Mouse (Mus musculus) megakaryocyte-erythroid progenitor cell, adult 5-6 weeks (primary cell): ENCODE measurements around the gene Crybb1. TPM values are rescaled to one million over a fixed set of nuclear protein-coding genes. Genes with fewer than 3 reads are reported as not detected.

Experiments
- ATAC-seq: replicated peaks from 2 replicates; pipeline ENCODE4 v1.8.0; 2016; ENCODE audit warnings: mild to moderate bottlenecking, inconsistent platforms; ENCODE audit not compliant: severe bottlenecking, poor library complexity, low FRiP score, low TSS enrichment
- total RNA-seq, 2 experiments: library from RNA; stranded (forward) in 1 of 2; stranded (reverse) in 1 of 2; fragments of 200-1000, 215-1000 nt in 1 of 2; fragments of >200 nt in 1 of 2; fragmentation: Nextera tagmentation in 1 of 2; gene quantifications; 2 replicates each; pipeline ENCODE4 v1.2.3; 2014 to 2017

The Crybb1 gene
- total RNA-seq, 2 experiments from 2014 or later: not detected

DNA sequence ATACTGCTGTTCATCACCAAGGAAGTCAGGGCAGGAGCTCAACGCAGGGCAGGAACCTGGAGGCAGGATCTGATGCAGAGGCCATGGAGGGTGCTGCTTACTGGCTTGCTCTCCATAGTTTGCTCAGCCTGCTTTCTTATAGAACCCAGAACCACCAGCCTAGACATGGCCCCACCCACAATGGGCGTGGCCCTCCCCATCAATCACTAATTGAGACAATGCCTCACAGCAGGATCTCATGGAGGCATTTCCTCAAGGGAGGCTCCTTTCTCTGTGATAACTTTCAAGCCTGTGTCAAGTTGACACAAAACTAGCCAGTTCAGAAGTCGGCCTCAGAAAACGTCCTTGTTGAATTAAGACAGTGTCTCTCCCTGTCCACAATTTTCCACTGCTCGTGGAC is 19.8 kb upstream of the Crybb1 start:
- no peak for ATAC-seq

GRCm38 (mm10) chr5:112236631-112237030 is 19.0 kb upstream of the Crybb1 start:
- ATAC-seq: no peak

DNA sequence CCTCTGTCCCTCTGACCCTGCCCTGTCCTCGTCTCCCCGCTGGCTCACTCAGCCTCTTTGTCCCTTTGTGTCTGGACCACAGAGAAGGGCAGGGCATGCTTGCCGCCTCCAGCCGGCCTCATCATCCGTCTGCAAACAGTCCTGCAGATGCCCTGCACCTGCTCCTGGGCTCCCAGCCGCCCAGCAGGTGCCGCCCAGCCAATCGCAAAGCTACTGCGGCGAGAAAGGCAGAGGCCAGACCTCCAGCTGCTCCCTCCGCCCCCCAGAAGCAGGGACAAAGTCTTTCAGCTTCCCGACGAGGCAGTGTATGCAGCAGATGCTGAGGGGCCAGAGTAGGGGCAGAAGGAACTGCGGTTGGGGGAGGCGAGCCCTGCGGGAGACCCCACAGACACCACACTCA is 18.2 kb upstream of the Crybb1 start:
- ATAC-seq: no peak

GRCm38 (mm10) chr5:112237866-112238570 is 17.6 kb upstream of the Crybb1 start:
- no peak for ATAC-seq

- no peak for ATAC-seq
Observed at GRCm38 (mm10) chr5:112238781-112239482, 16.7 kb upstream of the Crybb1 start.

- ATAC-seq: peak; percentile 51
Observed at GRCm38 (mm10) chr5:112240761-112241160, 14.9 kb upstream of the Crybb1 start.

GRCm38 (mm10) chr5:112241849-112242248 is 13.8 kb upstream of the Crybb1 start:
- ATAC-seq: no peak

DNA sequence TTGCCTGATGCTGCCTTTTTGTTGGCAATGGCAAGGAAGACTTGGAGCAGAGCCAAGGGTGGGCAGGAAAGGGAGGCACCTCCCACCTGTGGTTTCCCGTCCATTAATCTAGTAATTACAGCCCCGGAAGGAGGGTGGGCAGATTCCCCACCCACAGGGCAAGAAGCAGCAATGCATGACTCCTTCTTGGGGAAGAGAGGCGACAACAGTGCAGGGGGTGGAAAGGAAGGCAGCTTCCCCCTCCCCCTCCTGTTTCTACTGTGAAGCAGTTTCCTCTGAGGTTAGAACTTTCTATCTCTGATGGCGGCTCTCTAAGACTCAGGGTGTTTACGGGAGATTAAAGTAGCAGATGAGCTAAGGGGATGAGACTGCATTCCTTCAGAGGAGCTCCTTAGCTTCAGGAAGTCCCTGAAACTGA is 13.2 kb upstream of the Crybb1 start:
- peak; percentile 68 for ATAC-seq

DNA sequence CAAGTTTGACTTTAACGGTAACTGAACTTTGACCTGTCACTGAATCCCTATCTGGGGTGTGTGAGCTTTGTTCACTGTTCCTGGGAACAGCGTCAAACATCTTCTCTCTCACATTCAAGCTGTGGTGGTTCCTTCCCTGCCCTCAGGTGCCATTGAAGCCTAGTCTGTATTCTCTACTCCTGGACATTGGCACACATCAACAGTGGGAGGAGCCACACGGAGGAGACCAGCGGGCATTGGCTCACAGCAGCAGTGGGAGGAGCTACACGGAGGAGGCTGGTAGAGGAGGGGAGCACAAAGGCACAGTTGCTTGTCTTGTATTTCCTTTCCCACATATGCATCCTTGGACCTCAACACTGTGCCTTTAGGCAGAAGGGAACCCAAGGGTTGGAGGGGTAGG is 12.6 kb upstream of the Crybb1 start:
- no peak for ATAC-seq

DNA sequence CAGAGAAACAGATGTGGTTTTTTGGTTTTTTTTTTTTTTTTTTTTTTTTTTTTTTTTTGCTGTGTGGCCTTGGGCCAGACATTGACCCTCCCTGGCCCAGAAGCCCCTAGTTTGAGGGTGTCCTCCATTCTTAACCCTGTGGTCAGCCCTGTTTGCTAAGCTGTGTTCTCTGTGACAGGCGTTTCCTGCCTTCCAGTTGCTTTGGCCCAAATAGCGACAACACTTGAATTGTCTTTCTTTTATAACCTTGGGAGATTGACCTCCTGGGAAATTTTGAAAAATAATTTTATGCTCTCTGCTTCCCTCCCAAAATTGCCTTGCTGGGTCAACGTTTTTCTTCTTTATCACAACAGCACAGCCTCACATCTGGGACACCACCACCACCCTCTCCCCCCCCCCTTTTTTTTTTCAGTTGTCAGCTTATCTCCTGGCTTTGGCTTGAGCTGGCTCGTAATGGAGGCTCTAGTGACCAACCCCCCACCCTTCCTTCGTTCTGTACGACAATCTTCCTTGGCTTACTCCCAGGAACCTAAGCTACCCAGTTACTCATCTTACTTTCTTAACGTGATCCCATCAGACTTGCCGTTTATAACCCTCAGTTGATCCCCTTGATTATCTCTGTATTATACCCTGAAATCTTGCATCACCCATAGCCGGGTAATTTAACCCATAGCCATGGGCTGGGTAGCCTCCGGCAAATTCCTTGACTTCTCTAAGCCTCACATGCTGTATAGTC is 11.9 kb upstream of the Crybb1 start:
- peak; percentile 46 for ATAC-seq

DNA sequence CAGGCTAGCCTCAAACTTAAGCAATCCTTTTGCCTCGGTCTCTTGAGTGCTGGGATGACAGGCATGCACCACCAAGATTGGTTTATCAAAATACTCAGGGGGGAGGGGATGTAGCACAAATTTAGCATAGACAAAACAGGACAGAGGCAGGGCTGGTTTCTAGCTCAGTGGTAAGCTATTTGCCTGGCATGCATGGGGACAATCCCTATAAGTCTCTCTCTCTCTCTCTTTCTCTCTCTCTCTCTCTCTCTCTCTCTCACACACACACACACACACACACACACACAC is 11.4 kb upstream of the Crybb1 start:
- no peak; the same call in 1 of the 2 replicates for ATAC-seq

DNA sequence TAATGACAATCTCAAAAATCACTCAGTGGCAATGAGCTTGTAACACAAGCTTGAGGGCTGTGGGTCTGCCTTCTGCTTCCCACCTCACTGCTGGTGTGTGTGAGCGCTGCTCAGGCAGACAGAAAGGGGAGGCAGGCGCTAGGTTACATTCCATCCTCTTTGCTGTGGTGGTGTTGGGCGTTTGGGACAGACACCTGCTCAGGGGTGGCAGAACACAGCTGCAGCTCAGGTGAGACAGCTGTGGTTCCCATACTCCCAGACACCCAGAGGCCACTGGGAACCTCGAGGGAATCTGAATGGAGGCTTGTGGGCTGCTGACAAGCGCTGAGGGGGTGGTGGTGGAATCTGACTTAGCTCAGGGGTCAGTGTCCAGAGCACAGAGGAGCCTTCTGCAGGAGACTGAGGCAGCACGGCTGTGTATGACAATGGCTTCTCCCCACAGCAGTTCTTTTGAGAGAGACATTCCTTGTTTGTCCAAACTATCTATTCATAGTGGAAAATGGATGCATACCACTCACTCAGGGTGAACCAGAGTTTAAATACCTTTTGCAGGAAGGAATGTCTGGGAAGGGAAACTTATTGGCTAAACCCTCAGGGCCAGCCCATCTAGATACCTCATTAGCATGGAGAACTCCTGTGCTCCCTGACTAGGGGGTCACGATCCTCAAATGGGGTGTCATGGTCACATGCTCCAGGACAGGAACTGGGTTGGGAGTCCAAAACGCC is 10.6 kb upstream of the Crybb1 start:
- ATAC-seq: no peak

DNA sequence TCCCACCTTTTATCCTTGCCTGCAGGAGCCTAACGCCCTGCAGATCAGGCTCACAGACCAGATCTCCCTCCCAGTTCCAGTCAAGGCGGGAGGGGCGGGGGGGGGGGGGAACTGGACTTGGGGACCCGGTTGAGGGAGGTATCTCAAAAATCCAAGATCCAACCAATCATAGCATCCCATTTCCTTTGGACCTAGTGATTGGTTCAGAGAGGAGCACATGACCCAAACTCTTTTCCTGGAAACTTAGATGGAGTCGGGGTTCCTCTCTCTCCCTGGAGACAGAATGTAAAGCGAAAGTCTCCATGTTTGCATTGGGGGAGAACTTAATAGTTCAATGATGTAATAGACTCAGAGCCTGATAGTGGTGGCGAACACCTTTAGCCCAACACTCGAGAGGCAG is 8.2 kb upstream of the Crybb1 start:
- ATAC-seq: no peak

GRCm38 (mm10) chr5:112249106-112249505 is 6.5 kb upstream of the Crybb1 start:
- no peak for ATAC-seq

DNA sequence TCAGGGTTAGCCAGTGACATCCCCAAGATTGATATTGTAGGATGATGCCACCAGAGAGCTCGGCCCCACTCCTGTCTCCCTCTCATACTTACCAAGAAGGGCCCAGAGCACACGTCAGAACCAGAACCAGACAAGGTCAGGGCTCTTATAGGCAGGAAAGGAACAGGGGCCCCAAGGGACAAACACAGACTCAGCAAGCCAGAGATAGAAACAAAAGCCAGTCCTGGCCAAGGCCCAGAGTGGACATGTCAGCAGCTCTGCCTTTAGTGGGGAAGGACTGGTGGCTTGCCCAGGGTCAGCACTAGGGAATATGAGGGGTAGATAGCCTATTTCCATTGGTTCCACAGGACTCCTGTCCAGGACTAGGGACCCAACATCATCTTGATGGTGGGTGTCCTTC is 3.2 kb upstream of the Crybb1 start, which contains the start of gene Cryba4:
Cryba4 (minus strand) TSS at position 119 of the 400 bp plus-strand sequence.
- no peak for ATAC-seq

DNA sequence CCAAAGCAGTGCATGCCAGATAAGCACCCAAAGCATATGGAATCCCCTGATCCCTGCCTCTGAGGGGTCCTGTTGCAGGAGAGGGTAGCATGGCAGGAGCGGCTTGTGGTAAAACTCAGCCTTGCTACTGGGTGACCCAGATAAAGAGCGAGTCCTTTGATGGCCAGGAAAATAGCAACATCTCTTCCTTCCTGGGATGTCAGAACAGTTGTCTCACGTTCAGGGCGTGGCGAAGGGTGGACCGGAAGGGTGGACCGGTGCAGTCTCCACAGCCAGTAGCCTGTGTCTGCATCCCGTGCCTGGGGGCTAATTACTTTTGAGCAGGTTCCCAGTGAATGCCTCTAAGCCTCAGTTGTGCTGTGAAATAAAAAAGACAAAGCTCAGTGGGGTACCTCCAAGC is 2.4 kb upstream of the Crybb1 start:
- peak; percentile 86 for ATAC-seq

GRCm38 (mm10) chr5:112254282-112254806 is 1.3 kb upstream of the Crybb1 start:
- ATAC-seq: peak; percentile 31

DNA sequence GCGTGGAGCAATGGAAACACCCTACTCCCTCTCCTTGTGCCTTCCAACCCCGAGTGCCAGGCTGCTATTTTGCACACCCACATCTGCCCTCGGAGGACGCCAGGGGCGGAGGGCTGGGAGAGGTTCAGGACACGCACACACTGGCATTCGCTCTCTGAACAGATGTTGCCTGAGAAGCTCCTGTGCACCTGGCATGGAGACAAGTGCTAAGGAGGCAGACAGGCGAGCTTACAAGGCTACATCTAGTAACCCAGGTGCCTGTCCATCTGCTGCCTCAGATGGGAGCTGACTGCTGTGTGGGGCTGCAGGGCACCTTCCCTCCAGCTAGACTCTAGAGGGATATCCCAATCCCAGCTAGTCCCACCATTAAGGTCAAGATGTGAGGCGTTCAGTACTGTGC is 842 bp downstream of the Crybb1 start:
- no peak for ATAC-seq

- ATAC-seq: no peak
Observed at GRCm38 (mm10) chr5:112257896-112258295, 2.3 kb downstream of the Crybb1 start.
